Mouse (Mus musculus): ENCODE measurements around the gene Olfr437. TPM values are rescaled to one million over a fixed set of nuclear protein-coding genes. Genes with fewer than 3 reads are reported as not detected.
A peak's percentile ranks its signal among the peaks of the same experiment; 100 is the strongest.
"Not testable (repeated sequence)": the region's sequence is repeated elsewhere in the genome, so short reads cannot be mapped to it uniquely, and the experiment has no call there.

The Olfr437 gene
- polyA plus RNA-seq, 1 experiment from 2014 or later, result not detected

- H3K27ac ChIP-seq (ENCODE audit: low read depth), result peak overlapping the region; percentile 65
- H3K9ac ChIP-seq, result no peak overlapping the region
- TF ChIP-seq CTCF (IDR thresholded peaks at IDR 0.05; ENCODE audit: low read depth), result no peak
- H3K4me3 ChIP-seq (ENCODE audit: low read depth, low read length), result no peak overlapping the region
- H3K9me3 ChIP-seq (ENCODE audit: low read depth, low read length), result no peaks in the 10 kb centered on the region
- 24% methylated on average over 3 of the region's 3 CpGs for WGBS
- no peaks in the 10 kb centered on the region for H3K36me3 ChIP-seq (ENCODE audit: insufficient read depth)
- H3K4me1 ChIP-seq (ENCODE audit: insufficient read depth), result no peaks in the 10 kb centered on the region
- peak; percentile 70; the same call in 1 of the 2 replicates for ATAC-seq (ENCODE audit: insufficient read depth)
- no peak overlapping the region for H3K4me2 ChIP-seq
- peak; percentile 78 for DNase-seq
- no peaks in the 10 kb centered on the region for H3K27me3 ChIP-seq (ENCODE audit: insufficient read depth, low read length)
Observed at GRCm38 (mm10) chr6:43190986-43191385, 27.9 kb downstream of the Olfr437 start.

GRCm38 (mm10) chr6:43196781-43197180 is 33.7 kb downstream of the Olfr437 start, which contains the start of gene Olfr435:
Olfr435 (plus strand) TSS chr6:43197146.
- H3K36me3 ChIP-seq (ENCODE audit: insufficient read depth), result no peaks in the 10 kb centered on the region

GRCm38 (mm10) chr6:43198094-43198493 is 35.0 kb downstream of the Olfr437 start:
- no peak for TF ChIP-seq CTCF (IDR thresholded peaks at IDR 0.05; ENCODE audit: low read depth)
- ATAC-seq (ENCODE audit: insufficient read depth), result peak; percentile 79

More at GRCm38 (mm10) chr6:43196781-43197180, 33.7 kb downstream of the Olfr437 start, which contains the start of gene Olfr435:
- DNase-seq (peak; percentile 19), ATAC-seq (ENCODE audit: insufficient read depth) (no peak)
- no peak within 1 kb of the TSS for H3K4me3 ChIP-seq (ENCODE audit: low read depth, low read length)
- no peaks in the 10 kb centered on the region for H3K27me3 ChIP-seq (ENCODE audit: insufficient read depth, low read length)
- H3K4me2 ChIP-seq, result no peak within 1 kb of the TSS
- H3K4me1 ChIP-seq (ENCODE audit: insufficient read depth), result no peaks in the 10 kb centered on the region
- no peak within 1 kb of the TSS for H3K27ac ChIP-seq (ENCODE audit: low read depth)
- no peak within 1 kb of the TSS for H3K9ac ChIP-seq
- no peak for TF ChIP-seq CTCF (IDR thresholded peaks at IDR 0.05; ENCODE audit: low read depth)
- H3K9me3 ChIP-seq (ENCODE audit: low read depth, low read length), result no peaks in the 10 kb centered on the region

GRCm38 (mm10) chr6:43202786-43203185 is 39.7 kb downstream of the Olfr437 start:
- H3K36me3 ChIP-seq (ENCODE audit: insufficient read depth), result no peaks in the 10 kb centered on the region
- H3K4me1 ChIP-seq (ENCODE audit: insufficient read depth), result no peaks in the 10 kb centered on the region
- ATAC-seq (ENCODE audit: insufficient read depth) (no peak), DNase-seq (no peak)
- H3K9ac ChIP-seq, result no peak overlapping the region
- no peak overlapping the region for H3K4me3 ChIP-seq (ENCODE audit: low read depth, low read length)
- TF ChIP-seq CTCF (IDR thresholded peaks at IDR 0.05; ENCODE audit: low read depth), result no peak
- H3K27ac ChIP-seq (ENCODE audit: low read depth), result no peak overlapping the region
- H3K9me3 ChIP-seq (ENCODE audit: low read depth, low read length), result no peaks in the 10 kb centered on the region
- no peaks in the 10 kb centered on the region for H3K27me3 ChIP-seq (ENCODE audit: insufficient read depth, low read length)
- no peak overlapping the region for H3K4me2 ChIP-seq

More at GRCm38 (mm10) chr6:43198094-43198493, 35.0 kb downstream of the Olfr437 start:
- Histone ChIP-seq H3K9me3 (ENCODE audit: low read depth, low read length) (no peaks in the 10 kb centered on the region), H3K9ac (no peak overlapping the region), H3K27ac (ENCODE audit: low read depth) (no peak overlapping the region), H3K4me3 (ENCODE audit: low read depth, low read length) (no peak overlapping the region), H3K4me1 (ENCODE audit: insufficient read depth) (no peaks in the 10 kb centered on the region), H3K27me3 (ENCODE audit: insufficient read depth, low read length) (no peaks in the 10 kb centered on the region), H3K36me3 (ENCODE audit: insufficient read depth) (no peaks in the 10 kb centered on the region), H3K4me2 (no peak overlapping the region)
- DNase-seq, result peak; percentile 64
- 25% methylated on average over 3 of the region's 3 CpGs for WGBS

- no peaks in the 10 kb centered on the region for H3K9me3 ChIP-seq (ENCODE audit: low read depth, low read length)
- WGBS, result 51% methylated on average over 2 of the region's 2 CpGs
- ATAC-seq (ENCODE audit: insufficient read depth) (no peak), DNase-seq (no peak)
- H3K4me3 ChIP-seq (ENCODE audit: low read depth, low read length), result no peak overlapping the region
- no peak for TF ChIP-seq CTCF (IDR thresholded peaks at IDR 0.05; ENCODE audit: low read depth)
- no peaks in the 10 kb centered on the region for H3K4me1 ChIP-seq (ENCODE audit: insufficient read depth)
- H3K36me3 ChIP-seq (ENCODE audit: insufficient read depth), result no peaks in the 10 kb centered on the region
- H3K27me3 ChIP-seq (ENCODE audit: insufficient read depth, low read length), result no peaks in the 10 kb centered on the region
- H3K27ac ChIP-seq (ENCODE audit: low read depth), result no peak overlapping the region
- H3K9ac ChIP-seq, result no peak overlapping the region
- H3K4me2 ChIP-seq, result no peak overlapping the region
Observed at GRCm38 (mm10) chr6:43205355-43205754, 42.3 kb downstream of the Olfr437 start.

- not testable (repeated sequence) for H3K36me3 ChIP-seq (ENCODE audit: insufficient read depth); ATAC-seq (ENCODE audit: insufficient read depth); H3K4me2 ChIP-seq; H3K4me3 ChIP-seq (ENCODE audit: low read depth, low read length); H3K27ac ChIP-seq (ENCODE audit: low read depth); H3K9me3 ChIP-seq (ENCODE audit: low read depth, low read length); DNase-seq; H3K27me3 ChIP-seq (ENCODE audit: insufficient read depth, low read length); H3K9ac ChIP-seq; H3K4me1 ChIP-seq (ENCODE audit: insufficient read depth)
Observed at GRCm38 (mm10) chr6:43212873-43213272, 49.8 kb downstream of the Olfr437 start, which contains the start of gene Olfr434. Olfr434 (plus strand) TSS chr6:43213021.

Other genes starting within 250 kb of the Olfr437 start
- not detected in 2 replicates for gene Olfr446, start 241.9 kb upstream of the Olfr437 start, polyA plus RNA-seq (2014; fragmentation: Nextera tagmentation; extraction: Ambion mirVana)
- gene Olfr444, start 214.2 kb upstream of the Olfr437 start, polyA plus RNA-seq (2014; fragmentation: Nextera tagmentation; extraction: Ambion mirVana), result not detected in 2 replicates
- not detected in 2 replicates for gene Olfr441, start 56.9 kb upstream of the Olfr437 start, polyA plus RNA-seq (2014; fragmentation: Nextera tagmentation; extraction: Ambion mirVana)
- not detected in 2 replicates for gene Olfr237-ps1, start 16.7 kb upstream of the Olfr437 start, polyA plus RNA-seq (2014; fragmentation: Nextera tagmentation; extraction: Ambion mirVana)
- not detected in 2 replicates for gene Olfr13, start 8.9 kb downstream of the Olfr437 start, polyA plus RNA-seq (2014; fragmentation: Nextera tagmentation; extraction: Ambion mirVana)
- gene Olfr435, start 33.9 kb downstream of the Olfr437 start, polyA plus RNA-seq (2014; fragmentation: Nextera tagmentation; extraction: Ambion mirVana), result not detected in 2 replicates
- not detected in 2 replicates for gene Olfr434, start 49.7 kb downstream of the Olfr437 start, polyA plus RNA-seq (2014; fragmentation: Nextera tagmentation; extraction: Ambion mirVana)
- gene Olfr47, start 68.2 kb downstream of the Olfr437 start, polyA plus RNA-seq (2014; fragmentation: Nextera tagmentation; extraction: Ambion mirVana), result not detected in 2 replicates
- gene Arhgef5, start 102.3 kb downstream of the Olfr437 start, polyA plus RNA-seq (2014; fragmentation: Nextera tagmentation; extraction: Ambion mirVana), result 20.3 and 21.2 TPM in 2 replicates
- gene Nobox, start 146.3 kb downstream of the Olfr437 start, polyA plus RNA-seq (2014; fragmentation: Nextera tagmentation; extraction: Ambion mirVana), result 0.29 and 0.45 TPM in 2 replicates